Mouse (Mus musculus) thymus, postnatal 14 days (tissue): Measurements from ENCODE around the gene Sprr3.
"Not testable (repeated sequence)": the region's sequence is repeated elsewhere in the genome, so short reads cannot be mapped to it uniquely, and the experiment has no call there.

ENCODE experiments used
- DNase-seq: peaks from one replicate; pipeline ENCODE4 v3.0.0; 2021

The Sprr3 gene

GRCm38 (mm10) chr3:92458620-92459019 is at the start of gene Sprr3:
Gene Sprr3, minus strand, starts transcription at chr3:92458720.
- no peak for DNase-seq

GRCm38 (mm10) chr3:92508185-92508584 is 49.7 kb upstream of the Sprr3 start:
- DNase-seq = no peak

- no peak for DNase-seq
Measured at GRCm38 (mm10) chr3:92503528-92503927, 45.0 kb upstream of the Sprr3 start.

- DNase-seq = no peak
Measured at GRCm38 (mm10) chr3:92500393-92500792, 41.9 kb upstream of the Sprr3 start, which contains the start of gene Sprr4. Gene Sprr4, minus strand, starts transcription at chr3:92500493.

GRCm38 (mm10) chr3:92490262-92490661 is 31.7 kb upstream of the Sprr3 start:
- DNase-seq = not testable (repeated sequence)

- no peak for DNase-seq
Measured at GRCm38 (mm10) chr3:92486307-92486706, 27.8 kb upstream of the Sprr3 start.

GRCm38 (mm10) chr3:92485863-92486262 is 27.3 kb upstream of the Sprr3 start, which contains the start of gene Sprr1a:
Gene Sprr1a, minus strand, starts transcription at chr3:92485895.
- no peak for DNase-seq

- not testable (repeated sequence) for DNase-seq
Measured at GRCm38 (mm10) chr3:92481249-92481648, 22.7 kb upstream of the Sprr3 start.

- no peak for DNase-seq
Measured at GRCm38 (mm10) chr3:92470111-92470510, 11.6 kb upstream of the Sprr3 start.

GRCm38 (mm10) chr3:92467424-92467823 is 8.9 kb upstream of the Sprr3 start:
- DNase-seq = no peak

GRCm38 (mm10) chr3:92466576-92466975 is 8.1 kb upstream of the Sprr3 start:
- DNase-seq = no peak

- no peak for DNase-seq
Measured at GRCm38 (mm10) chr3:92455151-92455550, 3.4 kb downstream of the Sprr3 start.

- no peak for DNase-seq
Measured at GRCm38 (mm10) chr3:92440177-92440576, 18.3 kb downstream of the Sprr3 start.

GRCm38 (mm10) chr3:92438689-92439088 is 19.8 kb downstream of the Sprr3 start, which contains the start of gene Sprr1b:
Gene Sprr1b, minus strand, starts transcription at chr3:92438789.
- DNase-seq = no peak

- DNase-seq = no peak
Measured at GRCm38 (mm10) chr3:92432282-92432681, 26.2 kb downstream of the Sprr3 start, which contains the start of gene Sprr2k. Gene Sprr2k, plus strand, starts transcription at chr3:92432582.

GRCm38 (mm10) chr3:92429323-92429722 is 29.2 kb downstream of the Sprr3 start, which contains the start of gene Gm9774:
Gene Gm9774, minus strand, starts transcription at chr3:92429423.
- no peak for DNase-seq

- no peak for DNase-seq
Measured at GRCm38 (mm10) chr3:92417782-92418181, 40.7 kb downstream of the Sprr3 start, which contains the start of gene Sprr2j-ps. Gene Sprr2j-ps, plus strand, starts transcription at chr3:92418082.

- no peak for DNase-seq
Measured at GRCm38 (mm10) chr3:92407691-92408090, 50.8 kb downstream of the Sprr3 start, which contains the start of gene Sprr2i. Gene Sprr2i, plus strand, starts transcription at chr3:92407991.
